Comparison of ENCODE assay signal across 19 mouse cellular contexts in the genomic region with DNA sequence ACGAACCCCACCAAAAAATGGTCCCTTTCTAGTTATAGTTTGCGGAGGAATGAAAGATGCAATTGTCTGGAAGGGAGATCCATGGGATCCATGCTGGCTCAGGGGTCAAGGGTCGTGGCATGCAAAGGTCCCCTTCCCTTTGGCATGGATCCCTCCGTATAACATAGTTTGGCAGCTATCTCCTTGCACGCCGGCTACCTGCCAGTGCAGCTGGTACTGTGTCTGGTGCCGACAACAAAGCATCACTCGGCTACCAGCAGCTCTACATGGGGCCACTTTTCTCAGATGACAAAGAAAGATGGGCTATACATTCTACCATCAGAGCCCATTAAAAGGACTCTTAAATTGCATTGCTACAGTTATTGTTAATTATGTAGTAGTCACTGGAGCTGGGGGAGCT.
A peak's percentile ranks its signal among the peaks of the same experiment; 100 is the strongest.
DNase-seq lines count a peak whose midpoint lies in the region; ATAC-seq lines count a peak whose summit lies in the region.
"Had no signal": no experiment of that assay in that cellular context is flagged by ENCODE, and none has a peak within 500 bp of the region (broad histone marks: within the 10 kb centered on the region; RNA-seq: fewer than 3 reads in every experiment).

No protein-coding gene starts in this region.

- peaks cover 52% of the 10 kb centered on the region for H3K4me1 ChIP-seq in forebrain, embryonic 10.5 days
- peaks cover 47% of the 10 kb centered on the region for H3K4me1 ChIP-seq in hindbrain, embryonic 10.5 days (replicated peaks)
- H3K4me1 ChIP-seq in midbrain, embryonic 14.5 days (ENCODE audit: control insufficient read depth, insufficient read depth, low read length), result peaks cover 11% of the 10 kb centered on the region

- intact Hi-C loops in heart, postnatal 25 days (cut with DNase I), result no loop called here

- no peaks in the 10 kb centered on the region for H3K36me3 ChIP-seq in forebrain, embryonic 10.5 days (replicated peaks)
- H3K36me3 ChIP-seq in hindbrain, embryonic 10.5 days, result no peaks in the 10 kb centered on the region
- no peaks in the 10 kb centered on the region for H3K36me3 ChIP-seq in midbrain, embryonic 14.5 days (ENCODE audit: control insufficient read depth, insufficient read depth, low read length)
- H3K36me3 ChIP-seq: embryonic facial prominence, embryonic 13.5 days; liver, embryonic 12.5 days; stomach, embryonic 15.5 days had no signal

- H3K4me3 ChIP-seq in forebrain, embryonic 10.5 days, result no peak overlapping the region
- no peak overlapping the region for H3K4me3 ChIP-seq in hindbrain, embryonic 10.5 days
- H3K4me3 ChIP-seq in midbrain, embryonic 14.5 days (replicated peaks; ENCODE audit: low read depth, low read length), result no peak overlapping the region
- H3K4me3 ChIP-seq: embryonic facial prominence, embryonic 13.5 days; liver, embryonic 12.5 days; stomach, embryonic 15.5 days had no signal

- DNase-seq in cerebellum, postnatal 14 days, result peak; percentile 45 to 64
- no peak for DNase-seq in forebrain, embryonic 10.5 days (ENCODE audit: extremely low spot score, low spot score)
- no peak for DNase-seq in hindbrain, embryonic 10.5 days (ENCODE audit: low spot score)
- no peak for DNase-seq in midbrain, embryonic 14.5 days
- DNase-seq in right cerebral cortex, postnatal 14 days, result no peak
- no peak for DNase-seq in right cerebral cortex, adult 18-20 months
- DNase-seq in heart, postnatal 25 days (ENCODE audit: low spot score), result no peak
- DNase-seq: cerebellum, adult 11 months; kidney, adult 18-20 months; kidney, postnatal 10 days; lung, embryonic 14.5 days; lung, postnatal 4 days; spleen, adult 18-20 months; thymus, adult 2 months had no signal

- WGBS in forebrain, embryonic 10.5 days, result 45% methylated on average over 8 of the region's 8 CpGs
- 46% methylated on average over 8 of the region's 8 CpGs for WGBS in hindbrain, embryonic 10.5 days
- 49% methylated on average over 8 of the region's 8 CpGs for WGBS in midbrain, embryonic 14.5 days

- no peak for ATAC-seq in cerebellum, adult (ENCODE audit: insufficient number of reproducible peaks, low FRiP score, low TSS enrichment)
- ATAC-seq in midbrain, embryonic 14.5 days (ENCODE audit: low FRiP score, low TSS enrichment), result no peak
- ATAC-seq: liver, embryonic 12.5 days had no signal

- H3K4me2 ChIP-seq in midbrain, embryonic 14.5 days (ENCODE audit: low read length), result no peak overlapping the region
- H3K4me2 ChIP-seq: embryonic facial prominence, embryonic 13.5 days; liver, embryonic 12.5 days; lung, embryonic 14.5 days; stomach, embryonic 15.5 days had no signal

- H3K27ac ChIP-seq in forebrain, embryonic 10.5 days, result 0 out of 2 replicates have a peak overlapping the region, but pooled peaks have one; percentile 32
- H3K27ac ChIP-seq in hindbrain, embryonic 10.5 days, result peak overlapping the region; percentile 37
- peak overlapping the region; percentile 8; the same call in 1 of the 2 replicates for H3K27ac ChIP-seq in midbrain, embryonic 14.5 days (replicated peaks; ENCODE audit: low read depth, low read length)
- H3K27ac ChIP-seq: embryonic facial prominence, embryonic 13.5 days; liver, embryonic 12.5 days; stomach, embryonic 15.5 days had no signal

- no peaks in the 10 kb centered on the region for H3K9me3 ChIP-seq in forebrain, embryonic 10.5 days
- no peaks in the 10 kb centered on the region for H3K9me3 ChIP-seq in hindbrain, embryonic 10.5 days
- H3K9me3 ChIP-seq in midbrain, embryonic 14.5 days (ENCODE audit: control insufficient read depth, low read length), result no peaks in the 10 kb centered on the region
- H3K9me3 ChIP-seq: embryonic facial prominence, embryonic 13.5 days; liver, embryonic 12.5 days; stomach, embryonic 15.5 days had no signal

- no peak overlapping the region for H3K9ac ChIP-seq in midbrain, embryonic 14.5 days (replicated peaks; ENCODE audit: low read length)
- H3K9ac ChIP-seq: embryonic facial prominence, embryonic 13.5 days; liver, embryonic 12.5 days; lung, embryonic 14.5 days; stomach, embryonic 15.5 days had no signal

- H3K27me3 ChIP-seq in forebrain, embryonic 10.5 days (ENCODE audit: poor library complexity, severe bottlenecking), result peaks cover 9% of the 10 kb centered on the region; the same call in 1 of the 2 replicates
- H3K27me3 ChIP-seq in hindbrain, embryonic 10.5 days (ENCODE audit: insufficient read depth, poor library complexity, severe bottlenecking), result no peaks in the 10 kb centered on the region
- no peaks in the 10 kb centered on the region for H3K27me3 ChIP-seq in midbrain, embryonic 14.5 days (ENCODE audit: control insufficient read depth, insufficient read depth, low read length)
- H3K27me3 ChIP-seq: CH12.LX; embryonic facial prominence, embryonic 13.5 days; liver, embryonic 12.5 days; stomach, embryonic 15.5 days had no signal

Comparison
In these comparisons a context has a peak if more than half of its experiments do, and no peak if none do; other contexts are left out.
1. DNase-seq: peak in cerebellum, postnatal 14 days (2 of 2); none in forebrain, embryonic 10.5 days (single experiment), hindbrain, embryonic 10.5 days (single experiment), midbrain, embryonic 14.5 days (single experiment), right cerebral cortex, postnatal 14 days (single experiment), right cerebral cortex, adult 18-20 months (single experiment) and heart, postnatal 25 days (single experiment).
2. Peak in every context shown above with its lines, with median percentiles within 50 percentile points of each other: H3K27ac ChIP-seq.